Mouse (Mus musculus): ENCODE measurements around the gene C1qtnf6.
A peak's percentile ranks its signal among the peaks of the same experiment; 100 is the strongest.

The C1qtnf6 gene

GRCm38 (mm10) chr15:78514393-78515146 lies 16.6 kb downstream of the C1qtnf6 start:
- DNase-seq (ENCODE audit: low spot score in 2 of 2) = peak; percentile 79 to 80

- peak in 1 of 2 experiments; percentile 28 for DNase-seq (ENCODE audit: low spot score in 2 of 2)
These were observed 18.2 kb downstream of the C1qtnf6 start for GRCm38 (mm10) chr15:78513019-78513418.

GRCm38 (mm10) chr15:78511951-78512350 lies 19.3 kb downstream of the C1qtnf6 start:
- peak; percentile 77 to 89 for DNase-seq (ENCODE audit: low spot score in 2 of 2)

- peak; percentile 49 to 69 for DNase-seq (ENCODE audit: low spot score in 2 of 2)
These were observed 20.5 kb downstream of the C1qtnf6 start for GRCm38 (mm10) chr15:78510736-78511135.

GRCm38 (mm10) chr15:78510121-78510576 lies 21.1 kb downstream of the C1qtnf6 start:
- DNase-seq (ENCODE audit: low spot score in 2 of 2) = peak; percentile 54 to 75

- no peak for DNase-seq (ENCODE audit: low spot score in 2 of 2)
These were observed 21.8 kb downstream of the C1qtnf6 start for GRCm38 (mm10) chr15:78509297-78509899.

- DNase-seq (ENCODE audit: low spot score in 2 of 2) = no peak
These were observed 22.8 kb downstream of the C1qtnf6 start for GRCm38 (mm10) chr15:78508443-78508842.

GRCm38 (mm10) chr15:78505541-78505940 lies 25.7 kb downstream of the C1qtnf6 start:
- DNase-seq (ENCODE audit: low spot score in 2 of 2) = no peak

GRCm38 (mm10) chr15:78504816-78505215 lies 26.4 kb downstream of the C1qtnf6 start:
- DNase-seq (ENCODE audit: low spot score in 2 of 2) = no peak

GRCm38 (mm10) chr15:78504013-78504412 lies 27.2 kb downstream of the C1qtnf6 start:
- DNase-seq (ENCODE audit: low spot score in 2 of 2) = no peak

GRCm38 (mm10) chr15:78502437-78503132 lies 28.6 kb downstream of the C1qtnf6 start:
- no peak for DNase-seq (ENCODE audit: low spot score in 2 of 2)

GRCm38 (mm10) chr15:78494968-78495406 lies 36.2 kb downstream of the C1qtnf6 start, which contains the start of gene Il2rb:
Gene Il2rb (minus strand): TSS chr15:78495271.
- DNase-seq (ENCODE audit: low spot score in 2 of 2) = peak; percentile 88 to 97

GRCm38 (mm10) chr15:78493401-78494010 lies 37.7 kb downstream of the C1qtnf6 start:
- DNase-seq (ENCODE audit: low spot score in 2 of 2) = peak; percentile 76 to 88

GRCm38 (mm10) chr15:78491301-78491700 lies 39.9 kb downstream of the C1qtnf6 start:
- no peak for DNase-seq (ENCODE audit: low spot score in 2 of 2)

GRCm38 (mm10) chr15:78489906-78490305 lies 41.3 kb downstream of the C1qtnf6 start:
- no peak for DNase-seq (ENCODE audit: low spot score in 2 of 2)

- DNase-seq (ENCODE audit: low spot score in 2 of 2) = no peak
These were observed 42.0 kb downstream of the C1qtnf6 start for GRCm38 (mm10) chr15:78489248-78489647.

- DNase-seq (ENCODE audit: low spot score in 2 of 2) = no peak
These were observed 44.1 kb downstream of the C1qtnf6 start for GRCm38 (mm10) chr15:78487066-78487465.

GRCm38 (mm10) chr15:78486564-78486963 lies 44.7 kb downstream of the C1qtnf6 start:
- DNase-seq (ENCODE audit: low spot score in 2 of 2) = no peak

GRCm38 (mm10) chr15:78483311-78483710 lies 47.9 kb downstream of the C1qtnf6 start:
- no peak for DNase-seq (ENCODE audit: low spot score in 2 of 2)

- DNase-seq (ENCODE audit: low spot score in 2 of 2) = no peak
These were observed 48.7 kb downstream of the C1qtnf6 start for GRCm38 (mm10) chr15:78482518-78482917.

- DNase-seq (ENCODE audit: low spot score in 2 of 2) = no peak
These were observed 49.7 kb downstream of the C1qtnf6 start for GRCm38 (mm10) chr15:78481448-78482000.

GRCm38 (mm10) chr15:78480991-78481390 lies 50.2 kb downstream of the C1qtnf6 start:
- DNase-seq (ENCODE audit: low spot score in 2 of 2) = no peak
